Mouse (Mus musculus): Measurements from ENCODE around the gene Zmiz2.
"Not testable (repeated sequence)": the region's sequence is repeated elsewhere in the genome, so short reads cannot be mapped to it uniquely, and the experiment has no call there.

Zmiz2 gene

GRCm38 (mm10) chr11:6388726-6389413, at the start of gene Zmiz2:
TSS of gene Zmiz2 (plus strand) at chr11:6389074.
- DNase-seq (ENCODE audit: low spot score in 2 of 2) = peak; percentile 95

GRCm38 (mm10) chr11:6345956-6346355, 42.9 kb upstream of the Zmiz2 start:
- no peak for DNase-seq (ENCODE audit: low spot score in 2 of 2)

GRCm38 (mm10) chr11:6346966-6347365, 41.9 kb upstream of the Zmiz2 start:
- DNase-seq (ENCODE audit: low spot score in 2 of 2) = no peak

- no peak for DNase-seq (ENCODE audit: low spot score in 2 of 2)
These were observed 40.1 kb upstream of the Zmiz2 start for GRCm38 (mm10) chr11:6348681-6349200.

GRCm38 (mm10) chr11:6349586-6349985, 39.3 kb upstream of the Zmiz2 start:
- DNase-seq (ENCODE audit: low spot score in 2 of 2) = no peak

GRCm38 (mm10) chr11:6355106-6355505, 33.8 kb upstream of the Zmiz2 start:
- no peak for DNase-seq (ENCODE audit: low spot score in 2 of 2)

GRCm38 (mm10) chr11:6364581-6365275, 24.1 kb upstream of the Zmiz2 start:
- no peak for DNase-seq (ENCODE audit: low spot score in 2 of 2)

- DNase-seq (ENCODE audit: low spot score in 2 of 2) = peak; percentile 64 to 74
These were observed 23.0 kb upstream of the Zmiz2 start for GRCm38 (mm10) chr11:6365885-6366284.

GRCm38 (mm10) chr11:6366434-6366833, 22.4 kb upstream of the Zmiz2 start:
- DNase-seq (ENCODE audit: low spot score in 2 of 2) = no peak

GRCm38 (mm10) chr11:6367156-6367555, 21.7 kb upstream of the Zmiz2 start:
- no peak for DNase-seq (ENCODE audit: low spot score in 2 of 2)

GRCm38 (mm10) chr11:6367986-6368385, 20.9 kb upstream of the Zmiz2 start:
- not testable (repeated sequence) for DNase-seq (ENCODE audit: low spot score in 2 of 2)

- DNase-seq (ENCODE audit: low spot score in 2 of 2) = no peak
These were observed 17.3 kb upstream of the Zmiz2 start for GRCm38 (mm10) chr11:6371376-6372155.

GRCm38 (mm10) chr11:6372784-6373183, 16.1 kb upstream of the Zmiz2 start:
- no peak for DNase-seq (ENCODE audit: low spot score in 2 of 2)

GRCm38 (mm10) chr11:6380916-6381315, 8.0 kb upstream of the Zmiz2 start:
- no peak for DNase-seq (ENCODE audit: low spot score in 2 of 2)

- DNase-seq (ENCODE audit: low spot score in 2 of 2) = no peak
These were observed 648 bp upstream of the Zmiz2 start for GRCm38 (mm10) chr11:6388126-6388725.

- peak in 1 of 2 experiments; percentile 49 for DNase-seq (ENCODE audit: low spot score in 2 of 2)
These were observed 628 bp downstream of the Zmiz2 start for GRCm38 (mm10) chr11:6389483-6389921.

- DNase-seq (ENCODE audit: low spot score in 2 of 2) = no peak
These were observed 1.6 kb downstream of the Zmiz2 start for GRCm38 (mm10) chr11:6390376-6391053.

- no peak for DNase-seq (ENCODE audit: low spot score in 2 of 2)
These were observed 2.8 kb downstream of the Zmiz2 start for GRCm38 (mm10) chr11:6391516-6392276.

- no peak for DNase-seq (ENCODE audit: low spot score in 2 of 2)
These were observed 4.0 kb downstream of the Zmiz2 start for GRCm38 (mm10) chr11:6392857-6393256.

- DNase-seq (ENCODE audit: low spot score in 2 of 2) = no peak
These were observed 5.0 kb downstream of the Zmiz2 start for GRCm38 (mm10) chr11:6393866-6394265.

All from right cerebral cortex, postnatal 10 days (tissue).